Mouse (Mus musculus) CH12.LX (cell line): ENCODE data around the gene March4. TPM values are rescaled to one million over a fixed set of nuclear protein-coding genes. Genes with fewer than 3 reads are reported as not detected.

Source experiments
- DNase-seq: peaks from one replicate; pipeline ENCODE4 v3.0.0-alpha.2; 2013; ENCODE audit errors: extremely low read depth
- H3K27ac ChIP-seq: 2 replicates; pipeline ENCODE4 v1.5.1; 2012; ENCODE audit warnings: low read depth, mild to moderate bottlenecking, control low read depth, moderate library complexity; ENCODE audit not compliant: insufficient read depth
- H3K27me3 ChIP-seq: replicated peaks from 2 replicates; pipeline ENCODE3; 2012; ENCODE audit warnings: inconsistent platforms
- H3K36me3 ChIP-seq, 2 experiments: replicated peaks in 1 of 2; 2 replicates each; pipeline versions ENCODE3 to v1.6.1; 2012; ENCODE audit warnings: inconsistent platforms in 1 of 2, low read length in 1 of 2, mild to moderate bottlenecking in 1 of 2, mixed read lengths in 1 of 2, moderate library complexity in 1 of 2; ENCODE audit not compliant: control insufficient read depth in 1 of 2, insufficient read depth in 1 of 2
- H3K4me1 ChIP-seq, 2 experiments: 2 replicates each; pipeline ENCODE4 v1.6.1; 2012; ENCODE audit warnings: inconsistent platforms in 1 of 2, moderate library complexity in 1 of 2; ENCODE audit not compliant: insufficient read depth in 2 of 2, control insufficient read depth in 1 of 2
- H3K4me2 ChIP-seq: 2 replicates; pipeline ENCODE4 v1.6.1; 2012; ENCODE audit warnings: low read depth, mild to moderate bottlenecking, control low read depth; ENCODE audit not compliant: poor library complexity, insufficient read depth, severe bottlenecking
- H3K4me3 ChIP-seq, 3 experiments: fragments of 150-350 bp in 1 of 3; sonication (generic) in 1 of 3; replicated peaks in 1 of 3; 2 replicates each; pipeline versions ENCODE3 to v1.5.1; 2011 to 2012; ENCODE audit warnings: low read depth in 2 of 3, low read length in 2 of 3, mild to moderate bottlenecking in 2 of 3, moderate library complexity in 2 of 3, control low read depth in 1 of 3, improper control_type of control experiment in 1 of 3, inconsistent platforms in 1 of 3, mixed read lengths in 1 of 3; ENCODE audit not compliant: poor library complexity in 1 of 3
- H3K79me2 ChIP-seq: replicated peaks from 2 replicates; pipeline ENCODE4 v1.6.1; 2012; ENCODE audit warnings: mild to moderate bottlenecking, moderate library complexity; ENCODE audit not compliant: control insufficient read depth, poor library complexity, insufficient read depth, severe bottlenecking; ENCODE audit errors: extremely low read depth
- H3K9ac ChIP-seq: 2 replicates; pipeline ENCODE4 v1.6.1; 2012; ENCODE audit warnings: low read depth, mild to moderate bottlenecking, control low read depth, moderate library complexity; ENCODE audit not compliant: insufficient read depth
- H3K9me3 ChIP-seq: replicated peaks from 2 replicates; pipeline ENCODE3; 2012; ENCODE audit warnings: low read length, inconsistent platforms, mixed read lengths
- BHLHE40 ChIP-seq: IDR thresholded peaks from 2 replicates; pipeline ENCODE4 v1.6.1; 2011; ENCODE audit warnings: mild to moderate bottlenecking, low read depth, low read length, improper control_type of control experiment
- CHD1 ChIP-seq: IDR thresholded peaks from 2 replicates; pipeline ENCODE4 v1.6.1; 2012; ENCODE audit warnings: low read depth, low read length, improper control_type of control experiment, inconsistent platforms
- CHD2 ChIP-seq: IDR thresholded peaks from 2 replicates; pipeline ENCODE4 v1.6.1; 2011; ENCODE audit warnings: low read length, improper control_type of control experiment
- CTCF ChIP-seq, 2 experiments: IDR thresholded peaks in 1 of 2; conservative IDR thresholded peaks in 1 of 2; 2 replicates each; pipeline ENCODE4 v1.5.1; 2011 to 2012; ENCODE audit warnings: low read depth in 2 of 2, low read length in 2 of 2, improper control_type of control experiment in 1 of 2, inconsistent platforms in 1 of 2, mild to moderate bottlenecking in 1 of 2, moderate library complexity in 1 of 2
- E2F4 ChIP-seq: IDR thresholded peaks from 2 replicates; pipeline ENCODE4 v1.6.1; 2011; ENCODE audit warnings: low read depth, low read length, improper control_type of control experiment; ENCODE audit not compliant: insufficient replicate concordance
- ELF1 ChIP-seq: IDR thresholded peaks from 2 replicates; pipeline ENCODE4 v1.6.1; 2014; ENCODE audit warnings: low read depth, mild to moderate bottlenecking, inconsistent platforms, low read length, improper control_type of control experiment
- ETS1 ChIP-seq: conservative IDR thresholded peaks from 2 replicates; pipeline ENCODE4 v1.6.1; 2012; ENCODE audit warnings: low read depth, mild to moderate bottlenecking, inconsistent platforms, low read length, improper control_type of control experiment, moderate library complexity
- GABPA ChIP-seq: IDR thresholded peaks from 2 replicates; pipeline ENCODE4 v1.6.1; 2012; ENCODE audit warnings: low read depth, low read length, improper control_type of control experiment, inconsistent platforms; ENCODE audit not compliant: insufficient replicate concordance
- JUND ChIP-seq: conservative IDR thresholded peaks from 2 replicates; pipeline ENCODE4 v1.6.1; 2011; ENCODE audit warnings: low read depth, low read length, improper control_type of control experiment
- KAT2A ChIP-seq: IDR thresholded peaks from 2 replicates; pipeline ENCODE4 v1.6.1; 2012; ENCODE audit warnings: low read length, improper control_type of control experiment, inconsistent platforms; ENCODE audit not compliant: insufficient replicate concordance
- MAFK ChIP-seq: IDR thresholded peaks from 2 replicates; pipeline ENCODE4 v1.6.1; 2011; ENCODE audit warnings: low read length, improper control_type of control experiment; ENCODE audit not compliant: insufficient replicate concordance
- MXI1 ChIP-seq: IDR thresholded peaks from 2 replicates; pipeline ENCODE4 v1.6.1; 2011; ENCODE audit warnings: mild to moderate bottlenecking, low read depth, low read length, improper control_type of control experiment
- MYC ChIP-seq: IDR thresholded peaks from 2 replicates; pipeline ENCODE4 v1.6.1; 2011; ENCODE audit warnings: low read depth, mild to moderate bottlenecking, improper control_type of control experiment, low read length
- NELFE ChIP-seq: IDR thresholded peaks from 2 replicates; pipeline ENCODE4 v1.6.1; 2011; ENCODE audit warnings: low read depth, low read length, improper control_type of control experiment
- NRF1 ChIP-seq: IDR thresholded peaks from 2 replicates; pipeline ENCODE4 v1.6.1; 2014; ENCODE audit warnings: low read depth, mild to moderate bottlenecking, inconsistent platforms, low read length, improper control_type of control experiment, moderate library complexity
- PAX5 ChIP-seq: IDR thresholded peaks from 2 replicates; pipeline ENCODE4 v1.6.1; 2012; ENCODE audit warnings: low read length, inconsistent platforms, mixed read lengths
- POLR2AphosphoS2 ChIP-seq: IDR thresholded peaks from 2 replicates; pipeline ENCODE4 v1.6.1; 2011; ENCODE audit warnings: low read depth, low read length, improper control_type of control experiment
- RCOR1 ChIP-seq: conservative IDR thresholded peaks from 2 replicates; pipeline ENCODE4 v1.6.1; 2012; ENCODE audit warnings: low read depth, mild to moderate bottlenecking, inconsistent platforms, low read length, improper control_type of control experiment
- SIN3A ChIP-seq: IDR thresholded peaks from 2 replicates; pipeline ENCODE4 v1.6.1; 2012; ENCODE audit warnings: low read length, improper control_type of control experiment, inconsistent platforms
- TCF12 ChIP-seq: IDR thresholded peaks from 2 replicates; pipeline ENCODE4 v1.6.1; 2014; ENCODE audit warnings: low read depth, mild to moderate bottlenecking, inconsistent platforms, low read length, improper control_type of control experiment
- UBTF ChIP-seq: IDR thresholded peaks from 2 replicates; pipeline ENCODE4 v1.6.1; 2012; ENCODE audit warnings: low read depth, mild to moderate bottlenecking, inconsistent platforms, low read length, improper control_type of control experiment, moderate library complexity
- USF1 ChIP-seq: IDR thresholded peaks from 2 replicates; pipeline ENCODE4 v1.6.1; 2014; ENCODE audit warnings: low read depth, mild to moderate bottlenecking, inconsistent platforms, low read length, improper control_type of control experiment
- USF2 ChIP-seq: conservative IDR thresholded peaks from 2 replicates; pipeline ENCODE4 v1.6.1; 2011; ENCODE audit warnings: low read depth, low read length, improper control_type of control experiment
- ZC3H11A ChIP-seq: IDR thresholded peaks from 2 replicates; pipeline ENCODE4 v1.6.1; 2012; ENCODE audit warnings: low read depth, mild to moderate bottlenecking, inconsistent platforms, low read length, improper control_type of control experiment
- ZKSCAN1 ChIP-seq: IDR thresholded peaks from 2 replicates; pipeline ENCODE4 v1.6.1; 2012; ENCODE audit warnings: low read depth, inconsistent platforms, low read length, improper control_type of control experiment, borderline replicate concordance
- ZMIZ1 ChIP-seq: IDR thresholded peaks from 2 replicates; pipeline ENCODE4 v1.6.1; 2012; ENCODE audit warnings: low read depth, mild to moderate bottlenecking, inconsistent platforms, low read length, improper control_type of control experiment
- dilution Hi-C: fragments of 300-500 bp; cut with MboI; formaldehyde crosslinking; loops from 2 replicates; pipeline ENCODE4 v1.14.3; 2020; ENCODE audit warnings: low sequenced_read_pairs; ENCODE audit not compliant: extremely low pct_unique_long_range_greater_than_20kb, extremely low pct_ligation_motif_present
- in situ Hi-C: fragments of 300-500 bp; cut with MboI; formaldehyde crosslinking; loops from 3 replicates; pipeline ENCODE4 v1.14.3; 2019; ENCODE audit warnings: low sequenced_read_pairs, low pct_ligation_motif_present, low pct_unique_long_range_greater_than_20kb, mixed read lengths
- polyA plus RNA-seq: library from polyadenylated mRNA; unstranded; fragments of >175 nt; gene quantifications from 2 replicates; pipeline ENCODE4 v1.2.1, GENCODE M21; 2012; ENCODE audit warnings: low read depth; ENCODE audit not compliant: insufficient read length
- total RNA-seq, 2 experiments: library from RNA; depleted of rRNA; stranded (reverse); fragments of 300-350 nt in 1 of 2; fragments of >200 nt in 1 of 2; gene quantifications; 2 replicates each; pipeline ENCODE4 v1.2.3; 2012 to 2014

Gene March4
- total and polyA plus RNA-seq, 3 experiments, result 0.04 TPM; not detected in 2

- H3K36me3 ChIP-seq, result no peaks in the 10 kb centered on the region
- TF ChIP-seq USF1 (no peak), SIN3A (no peak), GABPA (no peak), POLR2AphosphoS2 (no peak), MXI1 (no peak), CTCF (conservative IDR thresholded peaks at IDR 0.05 in 1 of 2, IDR thresholded peaks at IDR 0.05 in 1 of 2; ENCODE audit: low read depth in 2 of 2, low read length in 2 of 2) (no peak), TCF12 (no peak), ELF1 (no peak), ZMIZ1 (no peak), ZC3H11A (no peak), MYC (no peak), MAFK (no peak), PAX5 (no peak)
- TF ChIP-seq, all 38 proteins: peak for 0
- dilution Hi-C loops, result no loop called here
- Histone ChIP-seq H3K4me1 (peaks cover 7 to 11% of the 10 kb centered on the region in 2 experiments), H3K9ac (no peak overlapping the region), H3K9me3 (no peaks in the 10 kb centered on the region), H3K4me2 (no peak overlapping the region), H3K4me3 (no peak overlapping the region), H3K27me3 (no peaks in the 10 kb centered on the region), H3K27ac (no peak overlapping the region), H3K79me2 (no peaks in the 10 kb centered on the region)
- no peak for DNase-seq
- in situ Hi-C loops, result loop anchor here (10.0 to 25.0 kb wide), 2 partner anchors 125 to 388 kb away; no protein-coding TSS in a partner anchor
Observed at GRCm38 (mm10) chr1:72449752-72450151, 87.0 kb downstream of the March4 start.

DNA sequence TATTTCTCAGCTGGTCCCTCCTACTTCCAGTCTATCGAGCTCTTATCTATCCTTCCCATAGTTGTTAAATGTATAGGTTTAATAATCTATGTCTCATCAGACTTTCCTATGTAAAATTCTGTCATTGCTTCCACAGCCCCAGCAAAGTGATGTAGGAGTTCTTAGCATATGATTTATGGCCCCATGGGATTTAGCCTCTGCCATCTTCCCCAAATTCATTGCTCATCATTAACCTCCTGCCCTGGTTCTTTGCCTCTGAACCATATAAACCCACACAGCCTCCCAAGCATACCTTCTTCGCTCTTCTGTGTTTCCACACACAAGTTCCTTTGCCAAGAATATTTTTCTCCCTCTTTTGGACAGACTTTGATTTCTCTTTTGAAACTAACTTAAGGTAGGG is 94.0 kb downstream of the March4 start:
- no peaks in the 10 kb centered on the region for H3K27me3 ChIP-seq
- dilution Hi-C loops, result no loop called here
- no peak for DNase-seq
- no peak overlapping the region for H3K4me3 ChIP-seq
- TF ChIP-seq ETS1 (no peak), ZMIZ1 (no peak), ELF1 (no peak), KAT2A (no peak), USF2 (no peak), GABPA (no peak), E2F4 (no peak), CHD1 (no peak), UBTF (no peak), ZKSCAN1 (no peak), BHLHE40 (no peak), CHD2 (no peak), PAX5 (no peak), MAFK (no peak), NELFE (no peak), NRF1 (no peak), SIN3A (no peak), USF1 (no peak), RCOR1 (no peak), JUND (no peak)
- no peak overlapping the region for H3K9ac ChIP-seq
- H3K27ac ChIP-seq, result no peak overlapping the region
- no peaks in the 10 kb centered on the region for H3K9me3 ChIP-seq
- H3K36me3 ChIP-seq, result no peaks in the 10 kb centered on the region
- peaks cover 8 to 20% of the 10 kb centered on the region in 2 experiments; a peak in 3 of 4 replicates for H3K4me1 ChIP-seq
- H3K79me2 ChIP-seq, result no peaks in the 10 kb centered on the region
- in situ Hi-C loops, result loop anchor here (10.0 to 25.0 kb wide), 2 partner anchors 132 to 395 kb away; no protein-coding TSS in a partner anchor
- H3K4me2 ChIP-seq, result no peak overlapping the region
